Mouse (Mus musculus) limb, embryonic 12.5 days (tissue): Measurements from ENCODE around the gene Sez6. TPM values are rescaled to one million over a fixed set of nuclear protein-coding genes. Genes with fewer than 3 reads are reported as not detected.
A peak's percentile ranks its signal among the peaks of the same experiment; 100 is the strongest.

ENCODE experiments used
- ATAC-seq: fragments of 200-750 bp; cut with Nextera tagmentation; 2 replicates; pipeline ENCODE4 v1.8.0; 2017; ENCODE audit warnings: low read depth, moderate TSS enrichment; ENCODE audit not compliant: insufficient number of reproducible peaks, insufficient read depth, low FRiP score, low TSS enrichment
- H3K27ac ChIP-seq: fragments of 300-500 bp; sonication (generic); 2 replicates; pipeline ENCODE4 v1.5.1; 2016; ENCODE audit warnings: mild to moderate bottlenecking, moderate library complexity
- H3K27me3 ChIP-seq: fragments of 300-500 bp; sonication (generic); 2 replicates; pipeline ENCODE4 v1.6.1; 2016; ENCODE audit warnings: mild to moderate bottlenecking, moderate library complexity
- H3K36me3 ChIP-seq: fragments of 300-500 bp; sonication (generic); 2 replicates; pipeline ENCODE4 v1.6.1; 2016; ENCODE audit warnings: mild to moderate bottlenecking, moderate library complexity
- H3K4me1 ChIP-seq: fragments of 300-500 bp; sonication (generic); replicated peaks from 2 replicates; pipeline ENCODE4 v1.6.1; 2016
- H3K4me2 ChIP-seq: fragments of 300-500 bp; sonication (generic); 2 replicates; pipeline ENCODE4 v1.6.1; 2016; ENCODE audit warnings: mild to moderate bottlenecking, moderate library complexity
- H3K4me3 ChIP-seq: fragments of 300-500 bp; sonication (generic); replicated peaks from 2 replicates; pipeline ENCODE4 v1.5.1; 2016; ENCODE audit warnings: mild to moderate bottlenecking
- H3K9ac ChIP-seq: fragments of 300-500 bp; sonication (generic); replicated peaks from 2 replicates; pipeline ENCODE4 v1.6.1; 2016; ENCODE audit warnings: mild to moderate bottlenecking, moderate library complexity
- H3K9me3 ChIP-seq: fragments of 300-500 bp; sonication (generic); 2 replicates; pipeline ENCODE4 v1.6.1; 2016; ENCODE audit warnings: mild to moderate bottlenecking, moderate library complexity
- WGBS: fragments of 180-500 bp; shearing (Covaris S2); methylation state at CpG from one replicate; pipeline ENCODE4 v1.1.7; 2016; 5-methylcytosine and 5-hydroxymethylcytosine counted together
- polyA plus RNA-seq: library from polyadenylated mRNA; unstranded; fragments of >200 nt; fragmentation: Nextera tagmentation; extraction: Ambion mirVana; gene quantifications from 2 replicates; pipeline ENCODE4 v1.2.1, GENCODE M21; 2016

Gene Sez6
- polyA plus RNA-seq, 1 experiment from 2014 or later = not detected

DNA sequence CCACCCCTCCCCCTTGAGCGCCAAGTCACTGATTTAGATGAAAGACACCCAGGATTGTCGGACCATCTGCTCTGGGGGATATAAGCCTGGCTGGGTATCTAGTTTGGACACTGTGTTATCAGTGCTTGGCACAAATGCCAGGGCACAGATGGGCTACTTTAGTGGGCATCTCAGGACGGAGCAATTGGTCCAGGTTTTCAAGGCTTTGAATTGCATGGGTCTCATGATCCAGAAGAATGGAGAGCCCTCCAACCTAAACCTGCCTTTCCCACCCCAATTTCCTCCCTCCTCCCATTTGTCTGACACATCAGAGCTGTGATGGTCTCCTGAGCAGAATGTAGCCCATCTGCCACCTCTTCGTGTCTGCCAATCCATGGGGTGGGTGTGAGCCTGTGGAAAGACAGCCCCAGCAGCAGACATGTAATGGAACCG is 20.2 kb downstream of the Sez6 start:
- WGBS = 70% methylated on average over 5 of the region's 5 CpGs
- ATAC-seq = no peak
- no peaks in the 10 kb centered on the region; the same call in 1 of the 2 replicates for H3K9me3 ChIP-seq

DNA sequence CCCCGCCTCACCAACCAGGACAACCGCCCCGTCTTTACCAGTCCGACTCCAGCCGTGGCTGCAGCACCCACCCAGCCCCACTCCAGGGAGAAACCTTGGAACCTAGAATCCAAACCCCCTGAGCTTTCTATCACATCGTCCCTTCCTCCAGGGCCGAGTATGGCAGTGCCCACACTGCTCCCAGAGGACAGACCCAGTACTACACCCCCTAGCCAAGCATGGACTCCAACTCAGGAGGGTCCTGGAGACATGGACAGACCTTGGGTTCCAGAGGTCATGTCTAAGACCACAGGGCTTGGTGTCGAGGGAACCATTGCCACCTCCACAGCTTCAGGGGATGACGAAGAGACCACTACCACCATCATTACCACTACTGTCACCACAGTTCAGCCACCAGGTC is 23.1 kb downstream of the Sez6 start:
- no peak for ATAC-seq

More for the DNA sequence above, 20.2 kb downstream of the Sez6 start:
- Histone ChIP-seq H3K4me3 (no peak overlapping the region), H3K4me2 (no peak overlapping the region), H3K9ac (no peak overlapping the region), H3K27me3 (peaks cover 91% of the 10 kb centered on the region), H3K4me1 (peaks cover 23% of the 10 kb centered on the region), H3K27ac (no peak overlapping the region), H3K36me3 (no peaks in the 10 kb centered on the region)

DNA sequence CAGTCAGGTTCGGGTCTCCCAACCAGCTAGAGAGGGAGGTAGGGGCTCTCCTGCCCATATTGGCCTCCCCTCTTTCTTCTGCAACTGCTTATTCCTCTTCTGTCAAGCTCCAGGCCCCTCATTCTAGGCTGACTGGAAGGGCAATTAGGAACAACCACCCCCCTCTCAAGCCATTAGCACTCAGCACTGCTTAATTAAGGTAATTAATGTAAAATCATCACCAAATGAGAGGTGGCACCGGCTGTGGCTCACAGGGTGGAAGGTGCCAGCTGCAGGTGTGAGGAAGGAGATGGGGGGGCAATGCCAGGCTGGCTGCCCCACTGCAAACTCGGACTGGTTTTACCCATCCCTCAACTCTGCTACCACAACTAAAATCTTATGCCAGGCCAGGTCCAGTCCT is 25.8 kb downstream of the Sez6 start:
- Histone ChIP-seq H3K27ac (no peak overlapping the region), H3K4me1 (no peaks in the 10 kb centered on the region), H3K9me3 (no peaks in the 10 kb centered on the region; the same call in 1 of the 2 replicates), H3K27me3 (peaks cover 94% of the 10 kb centered on the region), H3K4me3 (no peak overlapping the region), H3K36me3 (no peaks in the 10 kb centered on the region), H3K4me2 (no peak overlapping the region), H3K9ac (no peak overlapping the region)
- WGBS = 45% methylated on average over 3 of the region's 3 CpGs
- no peak for ATAC-seq

More for the DNA sequence above, 23.1 kb downstream of the Sez6 start:
- H3K9ac ChIP-seq = no peak overlapping the region
- H3K4me3 ChIP-seq = no peak overlapping the region
- peaks cover 92% of the 10 kb centered on the region for H3K27me3 ChIP-seq
- WGBS = 35% methylated on average over 9 of the region's 9 CpGs
- H3K4me2 ChIP-seq = no peak overlapping the region
- H3K27ac ChIP-seq = no peak overlapping the region
- H3K9me3 ChIP-seq = no peaks in the 10 kb centered on the region; the same call in 1 of the 2 replicates
- no peaks in the 10 kb centered on the region for H3K36me3 ChIP-seq
- no peaks in the 10 kb centered on the region for H3K4me1 ChIP-seq

DNA sequence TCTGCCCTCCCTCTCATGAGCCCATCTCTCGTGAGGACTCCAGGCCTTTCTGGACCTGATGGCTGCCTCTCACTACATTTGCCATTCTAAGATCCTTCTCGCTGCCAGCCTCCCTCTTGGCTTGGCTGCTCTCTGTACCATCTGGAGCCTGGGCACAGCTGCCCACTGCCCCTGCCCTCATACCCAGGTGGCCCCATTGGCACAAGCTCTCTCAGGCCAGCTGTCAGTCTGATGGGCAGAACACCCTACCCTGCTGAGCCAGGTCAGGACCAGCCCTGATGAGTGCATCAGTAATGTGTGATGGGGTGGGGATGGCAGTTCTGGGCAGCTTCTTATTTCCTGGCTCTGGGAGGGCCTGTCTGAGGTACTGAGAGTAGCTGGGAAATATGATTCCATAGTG is 27.7 kb downstream of the Sez6 start:
- no peak for ATAC-seq
- H3K27me3 ChIP-seq = peaks cover 95% of the 10 kb centered on the region
- H3K9ac ChIP-seq = no peak overlapping the region
- no peak overlapping the region for H3K4me2 ChIP-seq
- no peaks in the 10 kb centered on the region for H3K36me3 ChIP-seq
- H3K4me3 ChIP-seq = no peak overlapping the region
- no peak overlapping the region for H3K27ac ChIP-seq
- no peaks in the 10 kb centered on the region; the same call in 1 of the 2 replicates for H3K9me3 ChIP-seq
- H3K4me1 ChIP-seq = no peaks in the 10 kb centered on the region
- 83% methylated on average over 2 of the region's 2 CpGs for whole genome bisulfite sequencing

DNA sequence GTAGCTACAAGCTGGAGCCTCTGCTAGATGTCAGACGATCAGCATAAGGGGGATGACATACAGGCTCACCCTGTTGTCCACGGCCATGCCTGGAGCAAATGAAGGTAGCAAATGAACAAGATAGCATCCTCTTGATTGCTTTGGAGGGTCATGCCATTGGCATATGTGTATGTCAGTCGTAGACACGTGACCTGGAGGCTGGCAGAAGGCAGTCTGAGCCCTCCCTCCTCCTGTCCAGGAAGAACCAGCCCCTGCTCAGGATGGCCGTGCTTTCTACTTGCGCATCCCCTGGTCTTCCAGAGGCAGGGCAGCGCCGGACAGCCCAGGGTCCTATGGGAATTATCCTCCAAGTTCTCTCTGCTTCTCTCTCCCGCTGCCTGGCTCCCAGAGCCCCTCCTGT is 28.3 kb downstream of the Sez6 start:
- Histone ChIP-seq H3K4me3 (no peak overlapping the region), H3K9ac (no peak overlapping the region), H3K36me3 (no peaks in the 10 kb centered on the region), H3K4me1 (no peaks in the 10 kb centered on the region), H3K4me2 (no peak overlapping the region), H3K27ac (no peak overlapping the region), H3K27me3 (peaks cover 88% of the 10 kb centered on the region), H3K9me3 (no peaks in the 10 kb centered on the region; the same call in 1 of the 2 replicates)
- ATAC-seq = no peak
- WGBS = 63% methylated on average over 9 of the region's 9 CpGs

DNA sequence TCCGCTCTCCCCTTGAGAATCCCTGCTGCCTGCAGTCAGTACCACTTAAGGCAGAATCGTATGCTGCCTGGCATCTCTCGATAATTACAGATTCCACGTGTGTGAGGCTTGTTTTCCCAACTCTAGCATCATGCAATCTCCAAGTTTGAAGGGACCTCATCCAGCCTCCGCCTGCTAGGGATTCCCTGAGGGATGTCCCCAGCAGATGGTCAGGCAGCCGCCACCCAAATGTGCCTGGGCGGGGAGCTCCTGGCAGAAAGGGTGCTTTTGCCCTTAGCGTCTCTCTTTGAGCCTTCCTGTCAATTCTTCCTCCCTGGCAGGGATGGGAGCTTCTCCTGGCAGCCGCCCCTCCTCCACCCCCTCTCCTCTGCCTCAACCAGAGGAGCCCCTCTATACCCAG is 29.6 kb downstream of the Sez6 start:
- H3K9ac ChIP-seq = no peak overlapping the region; the same call in 1 of the 2 replicates
- H3K4me2 ChIP-seq = no peak overlapping the region
- no peak overlapping the region for H3K4me3 ChIP-seq
- ATAC-seq = no peak
- H3K27me3 ChIP-seq = peaks cover 88% of the 10 kb centered on the region
- H3K4me1 ChIP-seq = peaks cover 9% of the 10 kb centered on the region
- H3K36me3 ChIP-seq = no peaks in the 10 kb centered on the region
- no peaks in the 10 kb centered on the region for H3K9me3 ChIP-seq
- 55% methylated on average over 9 of the region's 9 CpGs for WGBS
- no peak overlapping the region for H3K27ac ChIP-seq

DNA sequence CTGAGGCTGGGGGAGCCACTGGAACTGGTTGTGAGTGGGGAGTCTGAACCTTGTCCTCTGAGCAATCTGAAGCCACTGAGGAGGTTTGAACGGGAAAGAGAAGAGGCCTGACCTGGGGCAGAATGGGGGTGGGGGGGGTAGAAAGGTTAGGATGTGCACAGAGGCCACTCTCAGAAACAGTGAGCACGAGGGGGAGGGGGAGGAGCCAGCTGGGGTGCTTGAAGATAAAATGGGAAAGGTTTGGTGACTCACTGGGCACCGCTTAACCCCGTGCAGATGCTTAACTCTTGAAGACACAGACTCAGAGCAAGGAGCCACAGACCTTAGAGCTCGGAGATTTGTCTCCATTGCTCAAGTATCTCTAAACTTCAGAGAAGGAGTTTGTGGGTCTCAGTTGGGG is 30.3 kb downstream of the Sez6 start:
- Histone ChIP-seq H3K36me3 (no peaks in the 10 kb centered on the region), H3K27me3 (peaks cover 88% of the 10 kb centered on the region), H3K9ac (peak overlapping the region; percentile 23; the same call in 1 of the 2 replicates), H3K4me3 (no peak overlapping the region), H3K4me1 (peaks cover 16% of the 10 kb centered on the region), H3K9me3 (no peaks in the 10 kb centered on the region), H3K27ac (no peak overlapping the region), H3K4me2 (no peak overlapping the region)
- 39% methylated on average over 5 of the region's 5 CpGs for WGBS
- no peak for ATAC-seq

DNA sequence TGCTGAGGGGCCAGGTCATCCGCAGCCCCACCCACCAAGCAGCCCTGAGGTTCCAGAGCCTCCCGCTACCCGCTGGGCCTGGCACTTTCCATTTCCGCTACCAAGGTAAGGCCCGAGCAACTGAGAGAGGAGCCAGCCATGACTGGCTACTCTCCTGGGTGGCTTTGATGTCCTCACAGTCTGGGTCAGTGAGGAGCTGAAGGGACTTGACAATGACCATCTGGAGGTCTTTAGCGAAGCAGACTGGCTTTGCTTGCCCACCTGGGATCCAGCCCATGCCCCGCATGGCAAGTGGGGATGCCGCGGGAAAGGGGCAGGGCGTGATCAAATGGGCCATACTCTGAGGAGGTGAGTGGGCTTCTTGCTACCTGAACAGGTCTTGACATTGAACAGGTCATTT is 32.3 kb downstream of the Sez6 start:
- Histone ChIP-seq H3K9me3 (no peaks in the 10 kb centered on the region), H3K9ac (no peak overlapping the region), H3K27ac (no peak overlapping the region), H3K4me3 (no peak overlapping the region), H3K4me1 (peaks cover 18% of the 10 kb centered on the region), H3K4me2 (no peak overlapping the region), H3K36me3 (no peaks in the 10 kb centered on the region), H3K27me3 (peaks cover 75% of the 10 kb centered on the region)
- WGBS = 81% methylated on average over 10 of the region's 10 CpGs
- no peak for ATAC-seq

DNA sequence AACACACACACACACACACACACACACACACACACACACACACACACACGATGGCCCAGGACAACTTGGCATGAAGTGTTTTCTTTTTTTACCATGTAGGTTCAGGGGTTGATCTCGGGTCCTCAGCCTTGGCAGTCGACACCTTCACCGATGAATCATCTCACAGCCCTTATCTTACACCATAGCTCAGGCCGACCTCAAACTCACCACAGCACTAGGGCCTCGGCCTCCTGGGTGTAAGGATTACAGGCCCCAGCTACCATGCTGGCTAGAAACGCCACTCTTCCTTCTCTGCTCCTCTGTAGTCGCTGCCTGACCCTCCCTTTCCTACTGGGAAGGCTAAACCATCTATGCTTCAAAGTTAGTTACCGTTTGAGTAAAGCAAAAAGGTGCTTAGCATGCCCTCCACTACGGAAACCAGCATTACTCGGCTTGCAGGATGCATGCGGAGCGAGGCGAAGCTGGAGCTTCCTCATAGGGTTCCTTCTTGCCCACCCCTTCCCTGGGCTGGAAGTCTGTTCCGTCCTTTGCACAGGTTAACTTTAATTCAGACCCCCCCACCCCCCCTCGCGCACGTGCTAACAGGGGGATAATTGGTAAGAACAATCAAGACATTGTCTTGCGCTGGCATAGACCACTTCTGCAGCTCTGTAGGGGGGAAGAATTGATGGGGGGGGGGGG is 34.0 kb downstream of the Sez6 start:
- Histone ChIP-seq H3K36me3 (no peaks in the 10 kb centered on the region), H3K9ac (no peak overlapping the region), H3K27ac (no peak overlapping the region), H3K9me3 (no peaks in the 10 kb centered on the region), H3K4me3 (no peak overlapping the region), H3K27me3 (peaks cover 69% of the 10 kb centered on the region), H3K4me1 (peaks cover 18% of the 10 kb centered on the region), H3K4me2 (peak overlapping the region; percentile 17)
- 23% methylated on average over 19 of the region's 19 CpGs for WGBS
- no peak for ATAC-seq

DNA sequence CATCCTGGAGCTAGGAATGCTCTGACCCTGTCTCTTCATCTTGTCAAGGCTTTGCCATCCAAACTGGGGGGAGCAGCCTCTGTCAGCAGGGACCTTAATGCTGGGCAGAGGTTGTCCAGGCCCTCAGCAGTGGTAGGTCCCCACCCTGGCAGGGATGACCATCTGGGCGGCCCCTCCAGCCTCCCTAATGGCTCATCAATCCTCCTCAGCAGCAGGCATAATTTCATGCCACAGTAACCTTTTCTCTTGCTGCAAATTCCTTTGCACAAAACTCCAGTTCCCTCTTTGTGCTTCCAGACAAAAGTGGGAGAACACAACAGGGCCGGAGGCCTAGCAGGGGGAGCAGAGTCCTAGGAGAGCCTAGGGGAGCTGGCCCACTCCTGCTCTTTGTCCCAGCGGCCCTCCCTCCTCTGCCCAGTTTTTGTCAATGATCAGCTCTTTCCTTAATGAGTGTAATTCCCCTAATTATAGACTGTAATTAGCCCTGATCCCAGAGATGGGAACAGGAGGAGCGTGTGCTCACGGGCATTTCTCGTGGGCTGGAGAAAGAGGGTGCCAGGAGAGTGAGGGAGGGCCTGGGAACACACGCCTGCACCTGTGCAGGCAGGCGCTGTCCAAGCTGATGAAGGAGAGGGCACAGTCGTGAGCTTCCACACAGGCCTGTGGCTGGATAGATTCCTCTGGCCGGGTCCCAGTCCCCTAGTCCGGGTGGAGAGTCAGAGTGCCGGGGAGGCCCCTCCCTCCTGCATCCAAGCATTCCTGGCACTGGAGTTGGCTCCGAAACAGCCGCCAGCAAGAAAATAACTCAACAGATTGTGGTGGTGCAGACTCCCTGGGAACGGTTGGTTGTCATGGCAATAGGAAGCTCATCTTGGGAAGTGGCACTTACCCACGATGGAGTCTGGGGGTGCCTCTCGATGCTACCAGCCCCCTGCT is 34.8 kb downstream of the Sez6 start:
- Histone ChIP-seq H3K9me3 (no peaks in the 10 kb centered on the region), H3K4me2 (no peak overlapping the region), H3K4me3 (no peak overlapping the region), H3K4me1 (peaks cover 18% of the 10 kb centered on the region), H3K36me3 (no peaks in the 10 kb centered on the region), H3K27me3 (peaks cover 64% of the 10 kb centered on the region), H3K27ac (no peak overlapping the region), H3K9ac (peak overlapping the region; percentile 3; the same call in 1 of the 2 replicates)
- WGBS = 23% methylated on average over 17 of the region's 17 CpGs
- 0 out of 2 replicates have a peak, but pooled peaks have one; percentile 15 for ATAC-seq

DNA sequence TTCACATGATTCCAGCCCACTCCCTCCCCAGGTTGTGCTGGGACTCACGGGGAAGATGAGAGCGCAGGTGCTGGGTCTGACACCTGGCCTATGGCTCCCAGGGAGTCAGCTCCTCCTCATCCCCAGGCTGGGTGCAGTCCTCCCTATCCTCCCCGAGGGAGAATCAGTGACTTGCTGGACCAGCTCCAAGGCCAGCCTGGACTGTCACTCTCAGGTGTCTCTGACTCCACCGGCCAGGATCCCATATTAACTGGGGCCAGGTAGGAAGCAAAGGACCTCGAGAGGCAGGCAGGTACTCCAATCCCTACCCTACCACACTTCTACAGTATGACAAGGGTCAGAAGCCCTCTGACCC is 35.4 kb downstream of the Sez6 start:
- Histone ChIP-seq H3K4me1 (peaks cover 18% of the 10 kb centered on the region), H3K4me3 (no peak overlapping the region), H3K36me3 (no peaks in the 10 kb centered on the region), H3K4me2 (no peak overlapping the region), H3K9me3 (no peaks in the 10 kb centered on the region), H3K27me3 (peaks cover 61% of the 10 kb centered on the region), H3K9ac (no peak overlapping the region), H3K27ac (no peak overlapping the region)
- 53% methylated on average over 5 of the region's 5 CpGs for WGBS
- 0 out of 2 replicates have a peak, but pooled peaks have one; percentile 15 for ATAC-seq
